Mouse (Mus musculus) hindbrain, embryonic 16.5 days (tissue): ENCODE measurements around the gene Gm17190. TPM values are rescaled to one million over a fixed set of nuclear protein-coding genes. Genes with fewer than 3 reads are reported as not detected.

Experiments
- polyA plus RNA-seq: library from polyadenylated mRNA; unstranded; fragments of >200 nt; fragmentation: Nextera tagmentation; extraction: Ambion mirVana; gene quantifications from 2 replicates; pipeline ENCODE4 v1.2.1, GENCODE M21; 2015

Gene Gm17190
- polyA plus RNA-seq, 1 experiment from 2014 or later = 0.40 TPM

Other genes with a start within 250 kb of the Gm17190 start
- gene Iqgap2, start 190.1 kb upstream of the Gm17190 start, polyA plus RNA-seq = 3.5 and 3.8 TPM in 2 replicates
- 21.6 and 29.8 TPM in 2 replicates for gene Gm20075, start 678 bp upstream of the Gm17190 start, polyA plus RNA-seq
- gene Sv2c, start 50.5 kb downstream of the Gm17190 start, polyA plus RNA-seq = 35.2 and 35.6 TPM in 2 replicates